Mouse (Mus musculus) olfactory bulb, adult 2 months (tissue): ENCODE data around the gene St13.

Source experiments
- CTCF ChIP-seq: fragments of 200-500 bp; IDR thresholded peaks from 2 replicates; pipeline ENCODE4 v1.5.1; 2012; ENCODE audit warnings: low read depth, mild to moderate bottlenecking, low read length, moderate library complexity; ENCODE audit not compliant: insufficient read depth
- POLR2A ChIP-seq: fragments of 200-500 bp; IDR thresholded peaks from 2 replicates; pipeline ENCODE4 v1.6.1; 2012; ENCODE audit warnings: mild to moderate bottlenecking, low read depth, low read length, moderate library complexity; ENCODE audit not compliant: insufficient read depth

GRCm38 (mm10) chr15:81352638-81353037 lies 47.2 kb downstream of the St13 start:
- TF ChIP-seq POLR2A (no peak), CTCF (no peak)
